Mouse (Mus musculus) adipocyte (in vitro differentiated cells): ENCODE measurements around the gene Ripply2.
"Not testable (repeated sequence)": the region's sequence is repeated elsewhere in the genome, so short reads cannot be mapped to it uniquely, and the experiment has no call there.

Source experiments
- DNase-seq: peaks from one replicate; pipeline ENCODE4 v3.0.0-alpha.2; 2016; ENCODE audit warnings: low spot score

The Ripply2 gene

GRCm38 (mm10) chr9:87015288-87015937 lies at the start of gene Ripply2:
Gene Ripply2, plus strand, starts transcription at chr9:87015537.
- no peak for DNase-seq

- DNase-seq = not testable (repeated sequence)
These were observed 42.9 kb upstream of the Ripply2 start for GRCm38 (mm10) chr9:86972471-86972870.

- no peak for DNase-seq
These were observed 41.8 kb upstream of the Ripply2 start for GRCm38 (mm10) chr9:86973562-86973961.

GRCm38 (mm10) chr9:86976896-86977295 lies 38.4 kb upstream of the Ripply2 start:
- DNase-seq = peak; percentile 50

GRCm38 (mm10) chr9:86978257-86978907 lies 37.0 kb upstream of the Ripply2 start:
- DNase-seq = no peak

GRCm38 (mm10) chr9:86980048-86980447 lies 35.3 kb upstream of the Ripply2 start:
- DNase-seq = no peak

- no peak for DNase-seq
These were observed 34.4 kb upstream of the Ripply2 start for GRCm38 (mm10) chr9:86980942-86981341.

GRCm38 (mm10) chr9:86981551-86981950 lies 33.8 kb upstream of the Ripply2 start:
- no peak for DNase-seq

GRCm38 (mm10) chr9:86984583-86984982 lies 30.8 kb upstream of the Ripply2 start:
- no peak for DNase-seq

GRCm38 (mm10) chr9:86985105-86985504 lies 30.2 kb upstream of the Ripply2 start:
- DNase-seq = no peak

GRCm38 (mm10) chr9:86986703-86987296 lies 28.5 kb upstream of the Ripply2 start:
- DNase-seq = no peak

GRCm38 (mm10) chr9:86989822-86990221 lies 25.5 kb upstream of the Ripply2 start:
- DNase-seq = no peak

GRCm38 (mm10) chr9:86991758-86992157 lies 23.6 kb upstream of the Ripply2 start:
- DNase-seq = no peak

GRCm38 (mm10) chr9:86997046-86997691 lies 18.2 kb upstream of the Ripply2 start:
- no peak for DNase-seq

GRCm38 (mm10) chr9:86999956-87000582 lies 15.3 kb upstream of the Ripply2 start:
- no peak for DNase-seq

GRCm38 (mm10) chr9:87004701-87005434 lies 10.5 kb upstream of the Ripply2 start:
- DNase-seq = no peak

GRCm38 (mm10) chr9:87005435-87005779 lies 9.9 kb upstream of the Ripply2 start:
- no peak for DNase-seq

- DNase-seq = no peak
These were observed 6.8 kb upstream of the Ripply2 start for GRCm38 (mm10) chr9:87008507-87008906.

GRCm38 (mm10) chr9:87008919-87009318 lies 6.4 kb upstream of the Ripply2 start:
- DNase-seq = no peak

GRCm38 (mm10) chr9:87015938-87016294 lies 579 bp downstream of the Ripply2 start:
- DNase-seq = no peak

- peak; percentile 98 for DNase-seq
These were observed 6.6 kb downstream of the Ripply2 start, which contains the start of gene Cyb5r4 for GRCm38 (mm10) chr9:87021778-87022523. Gene Cyb5r4, plus strand, starts transcription at chr9:87022014.
